Mouse (Mus musculus): ENCODE data around the gene Cacnb4.

Gene Cacnb4

DNA sequence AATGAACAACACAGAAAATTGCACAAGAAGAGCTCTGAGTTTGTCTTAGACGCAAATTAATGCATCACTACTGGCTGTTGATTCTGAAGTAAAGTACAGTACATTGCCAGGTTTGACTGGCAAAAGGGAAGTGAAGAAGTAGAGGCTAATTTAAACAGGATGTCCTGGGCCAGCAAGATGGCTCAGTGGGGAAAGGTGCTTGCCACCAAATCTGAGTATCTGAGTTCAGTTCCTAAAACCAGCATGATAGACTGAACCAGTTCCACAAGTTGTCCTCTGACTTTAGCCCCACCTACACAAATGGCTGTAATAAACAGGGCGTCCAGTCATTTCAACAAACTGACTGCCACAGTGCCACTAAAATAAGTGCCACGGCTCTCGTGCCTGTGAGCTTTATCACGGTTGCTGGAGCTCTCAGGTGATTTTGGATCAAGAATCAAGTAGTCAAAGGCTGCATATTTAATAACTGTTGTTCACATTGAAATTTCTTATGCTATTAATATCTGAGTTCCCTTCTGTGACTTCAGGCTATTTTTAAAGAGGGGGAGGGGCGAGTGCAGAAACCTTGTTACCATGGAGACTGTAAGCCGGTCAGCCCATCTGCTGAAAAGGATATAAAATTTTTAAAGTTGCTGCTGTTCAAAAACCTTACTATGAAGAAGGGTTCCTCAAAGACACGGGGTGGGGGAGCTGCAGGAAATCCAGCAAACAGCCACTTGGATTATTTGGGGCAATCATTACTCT, 29.2 kb downstream of the Cacnb4 start:
- DNase-seq, result no peak

DNA sequence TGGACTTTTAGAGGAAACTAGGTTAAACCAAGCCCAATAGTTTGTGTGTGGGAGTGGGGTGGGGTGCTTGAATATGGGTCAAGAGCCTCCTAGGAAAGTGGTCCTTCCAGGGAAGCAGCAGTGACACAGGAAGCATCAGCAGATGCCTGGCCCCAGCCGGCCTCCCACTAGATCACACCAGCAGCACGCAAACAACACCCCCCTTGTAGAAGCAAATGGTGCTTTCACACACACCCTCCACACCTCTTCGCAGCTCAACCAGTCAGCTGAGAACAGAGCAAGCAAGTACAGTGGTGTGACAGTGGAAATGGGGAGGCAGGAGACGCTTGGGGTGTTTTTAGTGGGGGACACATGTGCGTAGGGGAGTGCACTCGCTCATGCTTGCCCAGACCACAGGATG, 33.0 kb downstream of the Cacnb4 start:
- DNase-seq, result no peak

GRCm38 (mm10) chr2:52639530-52639875, 37.1 kb downstream of the Cacnb4 start:
- no peak for DNase-seq

- DNase-seq, result no peak
These were observed 37.6 kb downstream of the Cacnb4 start for GRCm38 (mm10) chr2:52638857-52639529.

DNA sequence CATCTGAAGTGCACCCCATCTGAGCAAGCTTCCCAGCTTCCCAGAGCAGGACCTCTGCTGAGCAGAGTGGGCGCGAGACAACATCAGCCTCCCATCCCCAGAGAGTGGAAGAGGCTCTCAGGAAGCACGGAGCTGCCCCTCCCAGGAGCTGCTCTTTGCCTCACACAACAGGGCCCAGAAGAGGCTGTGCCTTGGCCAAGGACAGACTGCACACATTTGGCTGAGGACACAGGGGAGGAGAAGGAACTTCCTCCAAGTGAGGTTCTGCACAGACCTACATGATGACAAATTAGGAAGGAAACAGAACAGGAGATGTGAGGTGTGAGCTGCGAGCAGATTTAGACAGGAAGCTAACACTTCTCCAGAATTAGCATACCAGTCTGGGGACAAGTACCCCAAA, 38.4 kb downstream of the Cacnb4 start:
- DNase-seq, result no peak

GRCm38 (mm10) chr2:52636051-52636450, 40.6 kb downstream of the Cacnb4 start:
- no peak for DNase-seq

- DNase-seq, result no peak
These were observed 41.3 kb downstream of the Cacnb4 start for GRCm38 (mm10) chr2:52635358-52635757.

DNA sequence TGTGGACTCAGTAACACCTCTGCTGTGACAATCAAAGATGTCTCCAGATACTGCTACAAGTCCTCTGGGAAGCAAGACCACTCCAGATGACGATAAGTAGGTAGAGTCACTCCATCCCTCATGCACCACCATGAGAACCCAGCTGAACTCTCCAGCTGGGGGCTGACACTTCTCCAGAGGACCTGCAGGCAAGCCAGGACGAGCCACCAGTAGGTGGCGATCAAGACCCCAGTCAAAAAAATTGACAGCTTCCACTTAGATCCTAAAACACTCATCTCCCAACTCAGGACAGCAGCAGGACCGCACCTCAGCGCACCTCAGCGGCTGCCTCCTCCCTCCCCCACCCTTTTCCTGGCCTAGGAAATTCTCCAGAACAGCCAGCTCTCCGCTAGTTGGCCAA, 43.8 kb downstream of the Cacnb4 start:
- peak; percentile 77 for DNase-seq

- DNase-seq, result no peak
These were observed 48.4 kb downstream of the Cacnb4 start for GRCm38 (mm10) chr2:52628186-52628585.

- no peak for DNase-seq
These were observed 50.4 kb downstream of the Cacnb4 start for GRCm38 (mm10) chr2:52626266-52626665.

GRCm38 (mm10) chr2:52625731-52626130, 50.9 kb downstream of the Cacnb4 start:
- DNase-seq, result no peak

- peak; percentile 13 for DNase-seq
These were observed 52.7 kb downstream of the Cacnb4 start for GRCm38 (mm10) chr2:52623921-52624404.

GRCm38 (mm10) chr2:52623461-52623860, 53.2 kb downstream of the Cacnb4 start:
- peak; percentile 84 for DNase-seq

GRCm38 (mm10) chr2:52622616-52623015, 54.0 kb downstream of the Cacnb4 start:
- DNase-seq, result peak; percentile 31

- no peak for DNase-seq
These were observed 57.1 kb downstream of the Cacnb4 start for GRCm38 (mm10) chr2:52619406-52619974.

DNA sequence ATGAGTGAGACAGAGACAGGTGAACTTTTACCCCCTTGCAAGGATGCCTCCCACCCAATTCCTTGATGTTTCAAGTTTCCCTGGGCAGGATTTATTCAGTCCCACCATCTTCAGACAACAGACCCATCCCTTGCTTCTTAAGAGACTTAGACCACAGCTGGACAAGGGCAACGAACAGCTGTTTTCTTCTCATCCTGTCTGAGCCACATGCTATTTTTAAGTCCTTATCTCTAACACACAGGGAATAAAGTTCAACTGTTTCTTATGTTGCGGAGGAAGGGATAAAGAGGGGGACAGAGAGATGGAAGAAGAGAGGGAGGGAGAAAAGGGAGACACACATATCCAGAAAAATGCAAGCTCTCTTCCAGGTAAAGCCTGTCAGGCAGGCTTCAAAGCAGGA, 57.8 kb downstream of the Cacnb4 start:
- no peak for DNase-seq

DNA sequence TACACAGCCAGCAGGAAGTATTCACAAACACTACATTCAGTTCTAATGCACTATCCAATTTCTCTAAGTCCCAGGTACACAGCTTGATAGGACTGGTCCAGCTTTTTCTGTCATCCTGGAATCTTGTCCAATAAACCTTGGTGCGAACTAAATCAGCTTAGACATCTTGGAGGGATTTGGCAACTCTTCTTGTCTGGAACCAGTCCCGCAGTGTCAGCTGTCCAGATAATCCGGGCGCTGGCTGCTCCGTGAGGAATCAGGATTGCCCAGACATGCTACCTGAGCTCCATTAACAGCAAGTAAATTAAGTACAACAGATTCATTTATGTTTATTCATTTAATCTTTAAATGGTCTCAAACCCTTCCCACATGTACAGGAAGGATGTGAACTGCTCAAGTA, 61.2 kb downstream of the Cacnb4 start:
- DNase-seq, result no peak

DNA sequence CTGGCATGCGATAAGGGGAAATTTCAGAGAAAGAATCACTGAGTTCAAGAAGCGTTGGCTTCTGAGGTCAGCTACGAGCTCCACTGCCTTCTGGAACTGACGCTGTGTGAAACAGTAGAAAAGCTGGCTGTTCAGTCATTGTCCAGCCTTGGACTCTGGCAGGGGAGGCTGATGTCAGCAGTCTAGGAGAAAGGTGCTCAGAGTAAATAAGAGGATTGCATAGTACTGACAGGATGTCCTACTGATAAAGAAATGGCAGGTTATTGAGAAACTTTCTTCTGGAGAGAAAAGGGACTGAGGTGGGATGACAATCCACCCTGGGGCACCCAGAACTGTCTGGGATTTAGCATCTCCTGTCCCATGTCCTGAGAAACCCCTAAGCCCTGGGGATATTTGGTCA, 62.7 kb downstream of the Cacnb4 start:
- DNase-seq, result no peak

DNA sequence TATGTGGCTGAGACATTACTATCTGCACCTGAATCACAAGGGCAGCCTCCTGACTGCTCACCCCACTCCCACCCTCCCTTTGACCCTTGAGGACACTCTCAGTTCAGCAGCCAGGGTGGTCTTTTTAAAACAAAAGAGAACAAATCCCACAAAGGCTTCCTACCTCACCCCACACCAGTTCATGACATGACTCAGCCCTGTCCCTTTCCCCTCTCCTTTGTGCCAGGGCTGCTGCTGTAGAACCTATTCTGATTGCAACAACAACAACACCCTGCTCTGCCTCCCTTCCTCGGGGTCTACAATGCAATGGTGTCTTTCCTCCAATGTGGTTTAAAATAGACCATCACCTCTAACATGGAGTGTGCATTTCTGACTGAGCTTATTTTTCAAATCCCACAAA, 67.1 kb downstream of the Cacnb4 start:
- DNase-seq, result no peak

- no peak for DNase-seq
These were observed 68.7 kb downstream of the Cacnb4 start for GRCm38 (mm10) chr2:52607857-52608485.

DNA sequence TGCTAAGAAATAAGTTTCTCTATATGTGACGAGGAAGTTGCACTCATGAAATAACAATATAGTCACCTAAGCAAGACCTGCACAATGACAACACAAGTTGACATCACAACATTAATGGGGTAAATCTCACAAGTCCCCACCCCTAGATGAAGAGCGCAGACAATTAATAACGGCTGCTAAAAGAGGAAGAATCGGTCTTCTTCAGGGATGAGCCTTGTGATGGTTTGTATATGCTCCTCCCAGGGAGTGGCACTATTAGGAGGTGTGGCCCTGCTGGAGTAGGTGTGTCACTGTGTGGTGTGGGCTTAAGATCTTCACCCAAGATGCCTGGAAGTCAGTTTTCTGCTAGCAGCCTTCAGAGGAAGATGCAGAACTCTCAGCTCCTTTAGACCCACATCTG, 70.3 kb downstream of the Cacnb4 start:
- DNase-seq, result no peak

GRCm38 (mm10) chr2:52605321-52605720, 71.3 kb downstream of the Cacnb4 start:
- peak; percentile 81 for DNase-seq

DNA sequence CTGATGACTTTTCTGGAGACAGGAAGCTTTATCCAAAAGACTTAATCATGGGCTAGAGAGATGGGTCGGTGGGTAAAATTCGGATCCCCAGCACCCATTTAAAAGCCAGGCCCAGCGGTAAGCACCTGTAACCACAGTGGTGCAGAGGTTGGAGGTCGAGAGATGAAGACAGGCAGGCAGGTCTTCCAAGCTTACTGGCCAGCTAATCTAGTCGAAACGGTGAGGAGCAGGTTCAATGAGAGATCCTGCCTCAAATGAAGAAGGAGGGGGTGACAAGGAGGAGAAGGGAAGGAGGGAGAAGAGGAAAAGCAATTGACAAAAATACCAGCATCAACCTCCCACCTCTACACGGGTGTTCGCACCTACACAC, 72.0 kb downstream of the Cacnb4 start:
- DNase-seq, result no peak

Measured in lung, postnatal 10 days (tissue).